ENCODE assay signal across 14 mouse cellular contexts in genomic region chr4:29741991-29742390, GRCm38 (mm10).
"Had no signal": no experiment of that assay in that cellular context is flagged by ENCODE, and none has a peak within 500 bp of the region (broad histone marks: within the 10 kb centered on the region; RNA-seq: fewer than 3 reads in every experiment).

No protein-coding gene starts in this region.

- H3K4me2 ChIP-seq: midbrain, embryonic 12.5 days; neural tube, embryonic 12.5 days; stomach, embryonic 15.5 days had no signal

- H3K4me3 ChIP-seq: midbrain, embryonic 10.5 days; midbrain, embryonic 12.5 days; neural tube, embryonic 12.5 days; stomach, embryonic 15.5 days had no signal

- H3K36me3 ChIP-seq: midbrain, embryonic 10.5 days; midbrain, embryonic 12.5 days; neural tube, embryonic 12.5 days; stomach, embryonic 15.5 days had no signal

- ATAC-seq: midbrain, embryonic 16.5 days had no signal

- H3K4me1 ChIP-seq: midbrain, embryonic 10.5 days; midbrain, embryonic 12.5 days; neural tube, embryonic 12.5 days; stomach, embryonic 15.5 days had no signal

- H3K27me3 ChIP-seq: midbrain, embryonic 12.5 days; neural tube, embryonic 12.5 days; stomach, embryonic 15.5 days had no signal

- H3K27ac ChIP-seq: midbrain, embryonic 10.5 days; midbrain, embryonic 12.5 days; neural tube, embryonic 12.5 days; stomach, embryonic 15.5 days; stomach, postnatal 0 days had no signal

- H3K9me3 ChIP-seq: midbrain, embryonic 10.5 days; midbrain, embryonic 12.5 days; neural tube, embryonic 12.5 days; stomach, embryonic 15.5 days had no signal

- DNase-seq: lung, adult 18-20 months; lung, postnatal 10 days; lung, postnatal 4 days; midbrain, embryonic 14.5 days; right cerebral cortex, postnatal 14 days; thymus, adult 2 months; thymus, postnatal 25 days; thymus, postnatal 4 days had no signal

- H3K9ac ChIP-seq: midbrain, embryonic 12.5 days; neural tube, embryonic 12.5 days; stomach, embryonic 15.5 days had no signal
